Mouse (Mus musculus) thymus, adult 2 months (tissue): ENCODE results near the gene Naglu.

Experiments
- CTCF ChIP-seq: fragments of 200-500 bp; IDR thresholded peaks from 2 replicates; pipeline ENCODE4 v1.5.1; 2012; ENCODE audit warnings: mild to moderate bottlenecking, control low read depth, low read length, moderate library complexity, borderline replicate concordance; ENCODE audit not compliant: control insufficient read depth, poor library complexity, insufficient read depth; ENCODE audit errors: extremely low read depth
- POLR2A ChIP-seq: fragments of 200-500 bp; IDR thresholded peaks from 2 replicates; pipeline ENCODE4 v1.6.1; 2012; ENCODE audit warnings: mild to moderate bottlenecking, low read length, control low read depth, moderate library complexity; ENCODE audit not compliant: control insufficient read depth, poor library complexity, insufficient read depth; ENCODE audit errors: extremely low read depth

- TF ChIP-seq CTCF: no peak
- TF ChIP-seq POLR2A: no peak
Measured at GRCm38 (mm10) chr11:101062165-101062884, 7.5 kb upstream of the Naglu start.
